Mouse (Mus musculus): Measurements from ENCODE around the gene C530008M17Rik.

GRCm38 (mm10) chr5:76683455-76683854 is 27.1 kb downstream of the C530008M17Rik start:
- TF ChIP-seq CTCF (IDR thresholded peaks at IDR 0.05; ENCODE audit: extremely low read depth, insufficient read depth, low read length) = no peak
- no peak for TF ChIP-seq POLR2A (IDR thresholded peaks at IDR 0.05; ENCODE audit: extremely low read depth, insufficient read depth, low read length)

All from cortical plate, adult 2 months (tissue).